Mouse (Mus musculus): ENCODE measurements around the gene Fxyd7. TPM values are rescaled to one million over a fixed set of nuclear protein-coding genes. Genes with fewer than 3 reads are reported as not detected.

Gene Fxyd7
- polyA plus RNA-seq, 1 experiment from 2014 or later: 99.9 TPM

Small RNAs within 50 kb of the gene (microRNA-seq; reads per million reads assigned to microRNA genes)
- not detected for gene Mir7050

Other genes with a start within 250 kb of the Fxyd7 start
- gene Ffar2, start 227.7 kb downstream of the Fxyd7 start, polyA plus RNA-seq (2014; fragmentation: Nextera tagmentation; extraction: Ambion mirVana): 0.11 TPM in 1 of 2 replicates, not detected in the other
- not detected in 2 replicates for gene Ffar3, start 195.3 kb downstream of the Fxyd7 start, polyA plus RNA-seq (2014; fragmentation: Nextera tagmentation; extraction: Ambion mirVana)
- gene Ffar1, start 189.9 kb downstream of the Fxyd7 start, polyA plus RNA-seq (2014; fragmentation: Nextera tagmentation; extraction: Ambion mirVana): not detected in 2 replicates
- gene Cd22, start 171.1 kb downstream of the Fxyd7 start, polyA plus RNA-seq (2014; fragmentation: Nextera tagmentation; extraction: Ambion mirVana): not detected in 2 replicates
- gene Mag, start 136.6 kb downstream of the Fxyd7 start, polyA plus RNA-seq (2014; fragmentation: Nextera tagmentation; extraction: Ambion mirVana): 1.8 and 2.8 TPM in 2 replicates
- gene Hamp2, start 126.8 kb downstream of the Fxyd7 start, polyA plus RNA-seq (2014; fragmentation: Nextera tagmentation; extraction: Ambion mirVana): not detected in 2 replicates
- not detected in 2 replicates for gene Hamp, start 107.4 kb downstream of the Fxyd7 start, polyA plus RNA-seq (2014; fragmentation: Nextera tagmentation; extraction: Ambion mirVana)
- gene Usf2, start 94.7 kb downstream of the Fxyd7 start, polyA plus RNA-seq (2014; fragmentation: Nextera tagmentation; extraction: Ambion mirVana): 26.2 and 30.4 TPM in 2 replicates
- gene Lsr, start 78.0 kb downstream of the Fxyd7 start, polyA plus RNA-seq (2014; fragmentation: Nextera tagmentation; extraction: Ambion mirVana): 9.9 and 15.6 TPM in 2 replicates
- 0.36 and 0.37 TPM in 2 replicates for gene Fam187b, start 77.7 kb downstream of the Fxyd7 start, polyA plus RNA-seq (2014; fragmentation: Nextera tagmentation; extraction: Ambion mirVana)
- gene Fxyd5, start 9.0 kb downstream of the Fxyd7 start, polyA plus RNA-seq (2014; fragmentation: Nextera tagmentation; extraction: Ambion mirVana): 7.9 and 10.8 TPM in 2 replicates
- gene Fxyd1, start 5.7 kb upstream of the Fxyd7 start, polyA plus RNA-seq (2014; fragmentation: Nextera tagmentation; extraction: Ambion mirVana): 2.8 and 9.0 TPM in 2 replicates
- 0.16 and 0.17 TPM in 2 replicates for gene Lgi4, start 7.9 kb upstream of the Fxyd7 start, polyA plus RNA-seq (2014; fragmentation: Nextera tagmentation; extraction: Ambion mirVana)
- not detected in 2 replicates for gene Fxyd3, start 25.2 kb upstream of the Fxyd7 start, polyA plus RNA-seq (2014; fragmentation: Nextera tagmentation; extraction: Ambion mirVana)
- gene Hpn, start 63.8 kb upstream of the Fxyd7 start, polyA plus RNA-seq (2014; fragmentation: Nextera tagmentation; extraction: Ambion mirVana): 0.26 TPM in 1 of 2 replicates, not detected in the other
- 5.6 TPM in 2 replicates for gene Scn1b, start 75.5 kb upstream of the Fxyd7 start, polyA plus RNA-seq (2014; fragmentation: Nextera tagmentation; extraction: Ambion mirVana)
- gene Gramd1a, start 104.4 kb upstream of the Fxyd7 start, polyA plus RNA-seq (2014; fragmentation: Nextera tagmentation; extraction: Ambion mirVana): 205 and 232 TPM in 2 replicates
- gene Scgb2b2, start 239.0 kb upstream of the Fxyd7 start, polyA plus RNA-seq (2014; fragmentation: Nextera tagmentation; extraction: Ambion mirVana): not detected in 2 replicates
- gene Scgb1b2, start 240.4 kb upstream of the Fxyd7 start, polyA plus RNA-seq (2014; fragmentation: Nextera tagmentation; extraction: Ambion mirVana): not detected in 2 replicates